Mouse (Mus musculus): ENCODE results near the gene Nat10. TPM values are rescaled to one million over a fixed set of nuclear protein-coding genes. Genes with fewer than 3 reads are reported as not detected.

Gene Nat10
- polyA plus RNA-seq, 1 experiment from 2014 or later: 15.3 TPM

GRCm38 (mm10) chr2:103676808-103677207 is 84.3 kb downstream of the Nat10 start:
- Histone ChIP-seq H3K4me2 (no peak overlapping the region), H3K4me1 (ENCODE audit: control insufficient read depth, insufficient read depth, low read length) (peaks cover 10% of the 10 kb centered on the region), H3K9me3 (replicated peaks; ENCODE audit: control insufficient read depth, low read length) (no peaks in the 10 kb centered on the region), H3K27me3 (ENCODE audit: control insufficient read depth, insufficient read depth, low read length) (no peaks in the 10 kb centered on the region), H3K4me3 (ENCODE audit: low read depth, low read length) (no peak overlapping the region), H3K27ac (ENCODE audit: low read depth, low read length) (no peak overlapping the region), H3K36me3 (ENCODE audit: control insufficient read depth, insufficient read depth, low read length) (no peaks in the 10 kb centered on the region), H3K9ac (ENCODE audit: low read depth, low read length) (no peak overlapping the region)
- WGBS (ENCODE audit: insufficient replicate concordance): 59% methylated on average over 2 of the region's 2 CpGs
- no peak for ATAC-seq (replicated peaks; ENCODE audit: insufficient number of reproducible peaks, low FRiP score, low TSS enrichment)

- H3K4me3 ChIP-seq (ENCODE audit: low read depth, low read length): no peak overlapping the region
- no peak overlapping the region for H3K9ac ChIP-seq (ENCODE audit: low read depth, low read length)
- ATAC-seq (replicated peaks; ENCODE audit: insufficient number of reproducible peaks, low FRiP score, low TSS enrichment): no peak
- WGBS (ENCODE audit: insufficient replicate concordance): 85% methylated on average over 5 of the region's 5 CpGs
- no peak overlapping the region for H3K27ac ChIP-seq (ENCODE audit: low read depth, low read length)
- peaks cover 13% of the 10 kb centered on the region for H3K4me1 ChIP-seq (ENCODE audit: control insufficient read depth, insufficient read depth, low read length)
- H3K27me3 ChIP-seq (ENCODE audit: control insufficient read depth, insufficient read depth, low read length): no peaks in the 10 kb centered on the region
- H3K9me3 ChIP-seq (replicated peaks; ENCODE audit: control insufficient read depth, low read length): no peaks in the 10 kb centered on the region
- H3K4me2 ChIP-seq: no peak overlapping the region
- H3K36me3 ChIP-seq (ENCODE audit: control insufficient read depth, insufficient read depth, low read length): no peaks in the 10 kb centered on the region
Observed at GRCm38 (mm10) chr2:103675391-103675790, 85.7 kb downstream of the Nat10 start.

GRCm38 (mm10) chr2:103673609-103674008 is 87.5 kb downstream of the Nat10 start:
- Histone ChIP-seq H3K36me3 (ENCODE audit: control insufficient read depth, insufficient read depth, low read length) (no peaks in the 10 kb centered on the region), H3K9me3 (replicated peaks; ENCODE audit: control insufficient read depth, low read length) (no peaks in the 10 kb centered on the region), H3K27me3 (ENCODE audit: control insufficient read depth, insufficient read depth, low read length) (no peaks in the 10 kb centered on the region), H3K4me3 (ENCODE audit: low read depth, low read length) (no peak overlapping the region), H3K27ac (ENCODE audit: low read depth, low read length) (no peak overlapping the region), H3K4me2 (no peak overlapping the region), H3K9ac (ENCODE audit: low read depth, low read length) (no peak overlapping the region), H3K4me1 (ENCODE audit: control insufficient read depth, insufficient read depth, low read length) (peaks cover 28% of the 10 kb centered on the region)
- 69% methylated on average over 4 of the region's 4 CpGs for WGBS (ENCODE audit: insufficient replicate concordance)
- ATAC-seq (replicated peaks; ENCODE audit: insufficient number of reproducible peaks, low FRiP score, low TSS enrichment): no peak

- H3K9me3 ChIP-seq (replicated peaks; ENCODE audit: control insufficient read depth, low read length): no peaks in the 10 kb centered on the region
- ATAC-seq (replicated peaks; ENCODE audit: insufficient number of reproducible peaks, low FRiP score, low TSS enrichment): no peak
- H3K4me1 ChIP-seq (ENCODE audit: control insufficient read depth, insufficient read depth, low read length): peaks cover 37% of the 10 kb centered on the region
- H3K27me3 ChIP-seq (ENCODE audit: control insufficient read depth, insufficient read depth, low read length): no peaks in the 10 kb centered on the region
- H3K36me3 ChIP-seq (ENCODE audit: control insufficient read depth, insufficient read depth, low read length): no peaks in the 10 kb centered on the region
- no peak overlapping the region for H3K4me2 ChIP-seq
- H3K9ac ChIP-seq (ENCODE audit: low read depth, low read length): no peak overlapping the region
- no peak overlapping the region for H3K4me3 ChIP-seq (ENCODE audit: low read depth, low read length)
- WGBS (ENCODE audit: insufficient replicate concordance): 78% methylated on average over 7 of the region's 7 CpGs
- H3K27ac ChIP-seq (ENCODE audit: low read depth, low read length): no peak overlapping the region
Observed at GRCm38 (mm10) chr2:103672573-103673119, 88.4 kb downstream of the Nat10 start.

Other genes with a start within 250 kb of the Nat10 start
- 15.6 and 20.6 TPM in 2 replicates for gene Abtb2, start 195.0 kb downstream of the Nat10 start, polyA plus RNA-seq (2014; fragmentation: Nextera tagmentation; extraction: Ambion mirVana)
- gene Caprin1, start 36.4 kb upstream of the Nat10 start, polyA plus RNA-seq (2014; fragmentation: Nextera tagmentation; extraction: Ambion mirVana): 307 and 343 TPM in 2 replicates
- gene Lmo2, start 196.7 kb upstream of the Nat10 start, polyA plus RNA-seq (2014; fragmentation: Nextera tagmentation; extraction: Ambion mirVana): 27.9 TPM in 2 replicates